Mouse (Mus musculus) heart, embryonic 14.5 days (tissue): ENCODE measurements around the gene Abi3. TPM values are rescaled to one million over a fixed set of nuclear protein-coding genes. Genes with fewer than 3 reads are reported as not detected.

ENCODE experiments used
- ATAC-seq: fragments of 200-750 bp; cut with Nextera tagmentation; 2 replicates; pipeline ENCODE4 v1.8.0; 2017; ENCODE audit warnings: low read depth, moderate TSS enrichment; ENCODE audit not compliant: insufficient number of reproducible peaks, insufficient read depth, low FRiP score
- H3K27ac ChIP-seq, 2 experiments: fragments of 200-500 bp in 1 of 2; fragments of 300-500 bp in 1 of 2; sonication (generic) in 1 of 2; replicated peaks in 1 of 2; 2 replicates each; pipeline ENCODE4 v1.5.1; 2012 to 2014; ENCODE audit warnings: low read depth in 2 of 2, low read length in 2 of 2, control low read depth in 1 of 2, mild to moderate bottlenecking in 1 of 2, mixed read lengths in 1 of 2; ENCODE audit not compliant: control insufficient read depth in 1 of 2, insufficient read depth in 1 of 2
- H3K27me3 ChIP-seq: fragments of 300-500 bp; sonication (generic); 2 replicates; pipeline ENCODE4 v1.6.1; 2014; ENCODE audit warnings: mild to moderate bottlenecking, low read length, control low read depth; ENCODE audit not compliant: control insufficient read depth, insufficient read depth
- H3K36me3 ChIP-seq: fragments of 300-500 bp; sonication (generic); 2 replicates; pipeline ENCODE4 v1.6.1; 2014; ENCODE audit warnings: mild to moderate bottlenecking, control low read depth, low read length, mixed read lengths; ENCODE audit not compliant: control insufficient read depth, insufficient read depth
- H3K4me1 ChIP-seq, 2 experiments: fragments of 200-500 bp in 1 of 2; fragments of 300-500 bp in 1 of 2; sonication (generic) in 1 of 2; 2 replicates each; pipeline ENCODE4 v1.6.1; 2012 to 2014; ENCODE audit warnings: low read length in 2 of 2, control low read depth in 1 of 2, mixed read lengths in 1 of 2; ENCODE audit not compliant: control insufficient read depth in 2 of 2, insufficient read depth in 2 of 2
- H3K4me2 ChIP-seq: fragments of 300-500 bp; sonication (generic); 2 replicates; pipeline ENCODE4 v1.6.1; 2014; ENCODE audit warnings: mild to moderate bottlenecking, low read length
- H3K4me3 ChIP-seq, 2 experiments: fragments of 200-500 bp in 1 of 2; fragments of 300-500 bp in 1 of 2; sonication (generic) in 1 of 2; 2 replicates each; pipeline ENCODE4 v1.5.1; 2012 to 2014; ENCODE audit warnings: low read length in 2 of 2, mild to moderate bottlenecking in 2 of 2, control low read depth in 1 of 2, low read depth in 1 of 2, moderate library complexity in 1 of 2; ENCODE audit not compliant: control insufficient read depth in 1 of 2, insufficient read depth in 1 of 2
- H3K9ac ChIP-seq: fragments of 300-500 bp; sonication (generic); 2 replicates; pipeline ENCODE4 v1.6.1; 2014; ENCODE audit warnings: mild to moderate bottlenecking, low read length
- H3K9me3 ChIP-seq: fragments of 300-500 bp; sonication (generic); 2 replicates; pipeline ENCODE4 v1.6.1; 2016; ENCODE audit warnings: low read length, control low read depth; ENCODE audit not compliant: control insufficient read depth
- WGBS: fragments of 180-500 bp; shearing (Covaris S2); extraction: QIAGEN DNeasy Blood & Tissue Kit; methylation state at CpG from one replicate; pipeline ENCODE4 v1.1.7; 2014; 5-methylcytosine and 5-hydroxymethylcytosine counted together
- polyA plus RNA-seq: library from polyadenylated mRNA; unstranded; fragments of >200 nt; fragmentation: Nextera tagmentation; extraction: Ambion mirVana; gene quantifications from 2 replicates; pipeline ENCODE4 v1.2.1, GENCODE M21; 2014

Abi3 gene
- polyA plus RNA-seq, 1 experiment from 2014 or later, result 9.0 TPM

DNA sequence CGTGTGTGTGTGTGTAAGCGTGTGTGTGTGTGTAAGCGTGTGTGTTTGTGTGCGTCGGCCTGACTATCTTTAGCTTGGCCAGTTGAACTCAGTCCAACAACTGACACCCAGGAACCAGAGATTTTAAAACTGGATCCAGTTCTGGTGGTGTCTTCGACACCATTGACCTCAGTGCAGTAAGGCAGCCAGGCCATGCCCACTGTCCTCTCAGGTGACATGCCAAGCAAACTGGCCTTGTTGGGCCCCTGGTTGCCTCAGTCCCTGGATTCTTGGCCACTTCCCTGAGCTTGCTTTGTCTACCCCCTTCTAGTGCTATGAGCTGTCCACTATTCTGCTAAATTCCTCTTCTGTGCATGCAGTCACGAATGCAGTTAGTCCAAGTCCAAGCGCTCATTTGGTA is 19.1 kb upstream of the Abi3 start:
- Histone ChIP-seq H3K27ac (no peak overlapping the region), H3K4me3 (no peak overlapping the region), H3K9me3 (no peaks in the 10 kb centered on the region), H3K4me1 (peaks cover 0 to 13% of the 10 kb centered on the region in 2 experiments; a peak in 2 of 4 replicates), H3K27me3 (no peaks in the 10 kb centered on the region), H3K36me3 (no peaks in the 10 kb centered on the region), H3K4me2 (no peak overlapping the region), H3K9ac (no peak overlapping the region)
- 87% methylated on average over 8 of the region's 8 CpGs for WGBS
- no peak for ATAC-seq

DNA sequence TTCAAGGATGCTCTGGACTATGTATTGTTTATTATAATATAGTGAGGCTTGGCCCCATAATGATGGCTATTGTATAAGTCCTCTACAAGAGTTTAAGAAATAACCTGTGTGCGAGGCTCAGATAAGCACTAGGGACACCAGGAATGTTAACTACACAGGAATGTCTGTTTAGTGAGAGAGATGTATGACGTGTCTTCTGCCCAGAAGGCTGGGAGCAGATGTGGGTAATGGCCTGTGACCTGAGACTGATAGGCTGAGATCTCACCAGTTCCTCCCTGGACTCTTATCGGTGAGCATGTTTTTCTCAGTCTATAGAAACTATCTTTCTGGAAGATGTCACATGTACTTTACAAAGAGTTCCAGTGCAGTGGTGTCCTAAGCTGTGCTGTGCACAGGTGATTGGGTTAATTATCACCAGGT is 17.8 kb upstream of the Abi3 start:
- Histone ChIP-seq H3K9me3 (no peaks in the 10 kb centered on the region), H3K27me3 (no peaks in the 10 kb centered on the region), H3K9ac (peak overlapping the region; percentile 74), H3K4me3 (peak overlapping the region; percentile 69 to 79), H3K36me3 (no peaks in the 10 kb centered on the region), H3K4me1 (peaks cover 0 to 13% of the 10 kb centered on the region in 2 experiments; a peak in 2 of 4 replicates), H3K27ac (no peak overlapping the region), H3K4me2 (peak overlapping the region; percentile 73)
- ATAC-seq, result no peak
- WGBS, result 14% methylated on average over 3 of the region's 3 CpGs

DNA sequence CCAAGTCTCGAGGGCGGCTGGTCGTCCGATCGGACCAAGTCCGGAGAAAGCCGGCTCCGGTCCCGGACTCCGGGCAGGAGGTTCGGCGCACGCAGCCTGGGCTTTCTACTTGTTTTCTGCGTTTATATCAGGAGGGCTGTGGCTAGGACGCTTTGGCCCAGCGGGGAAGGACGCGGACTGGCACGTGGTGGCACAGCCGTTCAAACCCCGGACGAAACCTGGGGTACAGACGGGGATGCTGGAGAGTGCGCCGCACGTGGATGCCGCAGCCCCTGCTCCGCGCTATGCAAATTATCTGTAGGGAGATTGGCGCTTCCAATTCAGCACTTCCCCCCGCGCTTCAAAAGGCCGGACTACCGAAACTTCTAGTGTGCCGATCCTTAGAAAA is 17.2 kb upstream of the Abi3 start:
- under 1% methylated on average over 35 of the region's 35 CpGs for WGBS
- no peaks in the 10 kb centered on the region for H3K27me3 ChIP-seq
- H3K4me1 ChIP-seq, result peaks cover 0 to 13% of the 10 kb centered on the region in 2 experiments; a peak in 2 of 4 replicates
- H3K9ac ChIP-seq, result peak overlapping the region; percentile 74
- H3K4me3 ChIP-seq, result peak overlapping the region; percentile 69 to 79
- no peaks in the 10 kb centered on the region for H3K9me3 ChIP-seq
- peak overlapping the region; percentile 95 for H3K27ac ChIP-seq
- H3K4me2 ChIP-seq, result peak overlapping the region; percentile 73
- H3K36me3 ChIP-seq, result no peaks in the 10 kb centered on the region
- ATAC-seq, result peak; percentile 48

DNA sequence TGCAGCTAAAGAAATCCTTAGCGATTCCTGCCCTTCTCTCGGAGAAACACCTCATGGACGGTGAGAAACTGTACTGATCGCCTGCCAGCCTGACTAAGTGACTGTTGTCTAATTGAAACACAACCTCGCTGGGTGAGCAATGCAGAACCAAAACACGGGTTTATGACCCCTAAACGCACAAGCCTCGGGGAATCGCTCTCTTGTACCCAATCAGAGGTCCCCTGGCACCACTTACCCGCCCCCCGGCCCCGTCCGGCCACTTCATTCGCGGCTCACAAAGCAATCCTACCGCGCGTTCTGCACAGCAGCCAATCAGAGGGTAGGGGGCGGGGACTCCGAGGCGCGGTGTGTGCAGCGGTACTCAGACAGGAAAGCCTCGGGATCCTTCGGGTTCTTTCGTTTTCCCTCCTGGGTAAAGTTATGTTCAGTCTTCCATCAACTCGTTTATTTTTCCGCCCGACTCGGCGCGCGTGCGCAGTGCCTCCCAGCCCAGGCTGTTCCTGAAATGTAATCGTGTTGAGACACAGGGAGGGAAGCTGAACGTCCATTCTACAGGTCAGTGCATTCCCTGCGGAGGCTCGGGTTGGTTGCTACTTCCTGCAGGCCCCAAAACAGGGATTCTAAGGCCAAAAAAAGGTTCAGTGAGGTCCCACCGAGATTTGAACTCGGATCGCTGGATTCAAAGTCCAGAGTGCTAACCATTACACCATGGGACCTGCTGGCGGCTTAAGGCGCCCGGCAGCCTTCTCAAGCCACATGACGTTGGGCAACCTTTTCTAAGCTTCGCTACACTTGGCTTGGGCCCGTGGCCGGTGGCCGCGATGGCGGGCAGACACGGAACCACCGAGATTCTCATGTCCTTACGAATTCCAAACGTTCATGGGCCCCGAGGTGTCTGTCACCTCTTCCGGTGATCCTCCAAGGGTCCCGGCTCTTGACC is 16.5 kb upstream of the Abi3 start:
- Histone ChIP-seq H3K27me3 (no peaks in the 10 kb centered on the region), H3K36me3 (no peaks in the 10 kb centered on the region), H3K9ac (peak overlapping the region; percentile 74), H3K4me1 (peaks cover 0 to 13% of the 10 kb centered on the region in 2 experiments; a peak in 2 of 4 replicates), H3K4me2 (peak overlapping the region; percentile 73), H3K4me3 (peak overlapping the region; percentile 69 to 79), H3K27ac (peak overlapping the region; percentile 95), H3K9me3 (no peaks in the 10 kb centered on the region)
- peak; percentile 97 for ATAC-seq
- under 1% methylated on average over 58 of the region's 58 CpGs for WGBS

DNA sequence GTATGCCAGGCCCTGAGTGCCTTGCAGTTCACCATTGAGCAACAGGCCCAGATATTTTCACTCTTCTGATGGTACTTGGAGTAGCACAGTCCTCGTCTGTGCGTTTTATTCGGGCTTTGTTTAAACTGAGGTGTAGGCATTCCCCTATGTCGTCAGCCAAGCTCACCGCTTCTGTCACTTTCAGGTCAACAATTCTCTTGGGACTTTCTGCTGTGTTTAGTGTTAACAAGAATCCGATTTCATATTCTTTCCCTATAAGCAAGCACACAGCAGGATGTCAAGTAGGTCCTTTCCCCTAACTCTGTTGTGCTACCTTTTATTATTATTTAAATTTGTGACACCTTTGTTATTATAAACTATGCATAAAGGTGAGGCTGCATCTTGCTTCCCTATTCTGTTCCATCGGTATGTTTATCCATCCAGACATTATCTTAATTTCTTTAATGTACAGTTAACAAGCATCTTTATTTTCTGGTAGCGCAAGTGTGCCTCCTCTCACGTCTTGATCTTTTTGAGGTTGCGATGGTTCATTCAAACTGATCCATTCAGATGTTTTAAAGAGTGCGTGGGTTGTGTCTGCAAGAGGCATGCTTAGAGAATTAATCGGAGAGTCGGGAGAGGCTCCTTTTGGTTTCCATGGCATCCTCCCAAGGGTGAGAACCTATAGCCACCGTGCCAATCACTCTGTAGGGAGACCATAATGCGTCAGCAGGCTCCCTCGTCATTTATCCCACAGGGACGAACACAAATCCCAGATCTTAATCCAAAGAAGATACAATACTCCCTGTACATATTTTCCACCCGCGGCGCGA is 15.6 kb upstream of the Abi3 start:
- H3K9ac ChIP-seq, result peak overlapping the region; percentile 74
- no peaks in the 10 kb centered on the region for H3K9me3 ChIP-seq
- H3K27ac ChIP-seq, result peak overlapping the region; percentile 51 to 82
- WGBS, result 21% methylated on average over 21 of the region's 21 CpGs
- no peaks in the 10 kb centered on the region for H3K27me3 ChIP-seq
- H3K4me1 ChIP-seq, result peaks cover 0 to 13% of the 10 kb centered on the region in 2 experiments; a peak in 2 of 4 replicates
- ATAC-seq, result no peak
- peak overlapping the region; percentile 69 to 79 for H3K4me3 ChIP-seq
- peak overlapping the region; percentile 73 for H3K4me2 ChIP-seq
- H3K36me3 ChIP-seq, result no peaks in the 10 kb centered on the region

DNA sequence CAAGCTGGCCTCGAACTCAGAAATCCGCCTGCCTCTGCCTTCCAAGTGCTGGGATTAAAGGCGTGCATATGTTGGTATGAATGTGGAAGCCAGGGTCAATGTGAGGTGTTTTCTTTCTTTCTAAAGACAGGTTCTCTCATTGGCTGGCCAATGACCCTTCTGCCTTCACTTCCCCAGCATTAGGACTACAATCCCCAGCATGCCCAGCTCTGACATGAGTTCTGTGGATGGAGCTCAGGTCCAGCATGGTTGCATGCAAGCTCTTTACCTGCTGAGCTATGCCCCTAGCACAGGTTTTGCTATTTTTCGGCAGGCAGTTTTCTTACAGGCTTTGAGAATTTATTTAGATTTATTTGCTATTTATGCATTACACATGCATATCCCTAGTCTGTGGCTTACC is 15.0 kb upstream of the Abi3 start:
- WGBS, result 83% methylated on average over 4 of the region's 4 CpGs
- H3K9me3 ChIP-seq, result no peaks in the 10 kb centered on the region
- H3K4me1 ChIP-seq, result peaks cover 0 to 13% of the 10 kb centered on the region in 2 experiments; a peak in 2 of 4 replicates
- H3K9ac ChIP-seq, result no peak overlapping the region
- no peaks in the 10 kb centered on the region for H3K27me3 ChIP-seq
- H3K27ac ChIP-seq, result no peak overlapping the region
- no peaks in the 10 kb centered on the region for H3K36me3 ChIP-seq
- H3K4me2 ChIP-seq, result no peak overlapping the region
- ATAC-seq, result no peak
- H3K4me3 ChIP-seq, result no peak overlapping the region

DNA sequence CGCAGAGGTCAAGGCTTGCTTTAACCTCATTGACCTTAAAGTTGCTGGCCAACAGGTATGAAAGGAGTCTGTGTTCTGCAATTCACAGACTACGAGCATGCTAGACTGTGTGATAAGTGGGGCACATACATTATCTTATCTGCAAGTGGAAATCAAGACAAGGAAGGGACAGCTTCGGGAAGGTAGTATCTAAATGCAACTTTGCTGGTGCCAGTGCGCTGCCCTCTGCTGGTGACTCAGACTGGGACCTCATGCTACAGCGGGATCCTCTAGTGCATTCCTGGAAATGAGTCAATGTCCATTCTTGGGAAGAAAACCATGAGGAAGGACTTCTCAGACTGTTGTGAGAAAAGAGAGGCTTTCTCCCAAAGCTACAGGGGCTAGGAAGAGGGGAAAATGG is 11.4 kb upstream of the Abi3 start:
- H3K9me3 ChIP-seq, result no peaks in the 10 kb centered on the region
- no peak overlapping the region for H3K9ac ChIP-seq
- WGBS, result 42% methylated on average over 5 of the region's 5 CpGs
- H3K27me3 ChIP-seq, result no peaks in the 10 kb centered on the region
- no peaks in the 10 kb centered on the region for H3K36me3 ChIP-seq
- H3K4me1 ChIP-seq, result peaks cover 0 to 6% of the 10 kb centered on the region in 2 experiments; a peak in 2 of 4 replicates
- H3K4me3 ChIP-seq, result no peak overlapping the region
- no peak for ATAC-seq
- no peak overlapping the region for H3K4me2 ChIP-seq
- no peak overlapping the region for H3K27ac ChIP-seq
